Mouse (Mus musculus): ENCODE measurements around the gene Gm21885. TPM values are rescaled to one million over a fixed set of nuclear protein-coding genes. Genes with fewer than 3 reads are reported as not detected.

Gm21885 gene
- total RNA-seq, 2 experiments from 2014 or later, result not detected

- no peak for DNase-seq
These were observed 36.4 kb downstream of the Gm21885 start for GRCm38 (mm10) chr11:94318056-94318455.

- DNase-seq, result peak; percentile 55 to 73
These were observed 39.6 kb downstream of the Gm21885 start for GRCm38 (mm10) chr11:94320969-94321930.

GRCm38 (mm10) chr11:94321931-94322400 lies 40.3 kb downstream of the Gm21885 start, which contains the start of gene Luc7l3:
Gene Luc7l3 (minus strand): TSS chr11:94321988.
- peak; percentile 97 to 98 for DNase-seq

- no peak for DNase-seq
These were observed 41.0 kb downstream of the Gm21885 start for GRCm38 (mm10) chr11:94322636-94323035.

GRCm38 (mm10) chr11:94323271-94323925 lies 41.7 kb downstream of the Gm21885 start:
- DNase-seq, result no peak

GRCm38 (mm10) chr11:94324618-94325017 lies 42.9 kb downstream of the Gm21885 start:
- no peak for DNase-seq

GRCm38 (mm10) chr11:94326961-94327411 lies 45.3 kb downstream of the Gm21885 start:
- no peak for DNase-seq

- DNase-seq, result peak; percentile 96
These were observed 46.3 kb downstream of the Gm21885 start, which contains the start of gene Ankrd40 for GRCm38 (mm10) chr11:94327693-94328643. Gene Ankrd40 (plus strand): TSS chr11:94328001.

GRCm38 (mm10) chr11:94328644-94329025 lies 47.0 kb downstream of the Gm21885 start:
- DNase-seq, result no peak

- DNase-seq, result peak; percentile 59 to 63
These were observed 47.7 kb downstream of the Gm21885 start for GRCm38 (mm10) chr11:94329270-94329891.

- no peak for DNase-seq
These were observed 48.5 kb downstream of the Gm21885 start for GRCm38 (mm10) chr11:94330211-94330610.

GRCm38 (mm10) chr11:94332726-94333125 lies 51.1 kb downstream of the Gm21885 start:
- DNase-seq, result no peak

GRCm38 (mm10) chr11:94334386-94334968 lies 52.8 kb downstream of the Gm21885 start:
- no peak for DNase-seq

Other genes starting within 250 kb of the Gm21885 start
- gene Tob1, start 70.4 kb upstream of the Gm21885 start, total RNA-seq (2021), result 100 to 1,000 TPM; 290 to 355 TPM
- gene Wfikkn2, start 35.9 kb upstream of the Gm21885 start, total RNA-seq (2021), result 1 to 10 TPM in 1 of 2 experiments, under 1 TPM in 1; 0.46 to 1.3 TPM
- 10 to 100 TPM; 59.5 to 69.8 TPM for gene Luc7l3, start 40.1 kb downstream of the Gm21885 start, total RNA-seq (2021)
- gene Ankrd40, start 46.1 kb downstream of the Gm21885 start, total RNA-seq (2021), result 100 to 1,000 TPM; 132 to 151 TPM
- gene Abcc3, start 111.1 kb downstream of the Gm21885 start, total RNA-seq (2021), result 1 to 10 TPM; 3.8 to 7.4 TPM
- 1 to 10 TPM in 1 of 2 experiments, under 1 TPM in 1; 0.50 to 1.1 TPM for gene Cacna1g, start 192.3 kb downstream of the Gm21885 start, total RNA-seq (2021)
- gene Spata20, start 204.3 kb downstream of the Gm21885 start, total RNA-seq (2021), result not detected
- gene Epn3, start 218.1 kb downstream of the Gm21885 start, total RNA-seq (2021), result 10 to 100 TPM; 13.5 to 25.9 TPM
- 1 to 10 TPM; 3.6 to 9.7 TPM for gene Mycbpap, start 239.9 kb downstream of the Gm21885 start, total RNA-seq (2021)

Measured in adrenal gland, postnatal 36 days (tissue).